Mouse (Mus musculus) fat pad, adult 2 months (tissue): ENCODE results near the gene Prr15.

Experiments
- DNase-seq: peaks from one replicate; pipeline ENCODE4 v3.0.0-alpha.2; 2011; ENCODE audit warnings: low read depth, low spot score; ENCODE audit errors: extremely low read depth

Prr15 gene

DNA sequence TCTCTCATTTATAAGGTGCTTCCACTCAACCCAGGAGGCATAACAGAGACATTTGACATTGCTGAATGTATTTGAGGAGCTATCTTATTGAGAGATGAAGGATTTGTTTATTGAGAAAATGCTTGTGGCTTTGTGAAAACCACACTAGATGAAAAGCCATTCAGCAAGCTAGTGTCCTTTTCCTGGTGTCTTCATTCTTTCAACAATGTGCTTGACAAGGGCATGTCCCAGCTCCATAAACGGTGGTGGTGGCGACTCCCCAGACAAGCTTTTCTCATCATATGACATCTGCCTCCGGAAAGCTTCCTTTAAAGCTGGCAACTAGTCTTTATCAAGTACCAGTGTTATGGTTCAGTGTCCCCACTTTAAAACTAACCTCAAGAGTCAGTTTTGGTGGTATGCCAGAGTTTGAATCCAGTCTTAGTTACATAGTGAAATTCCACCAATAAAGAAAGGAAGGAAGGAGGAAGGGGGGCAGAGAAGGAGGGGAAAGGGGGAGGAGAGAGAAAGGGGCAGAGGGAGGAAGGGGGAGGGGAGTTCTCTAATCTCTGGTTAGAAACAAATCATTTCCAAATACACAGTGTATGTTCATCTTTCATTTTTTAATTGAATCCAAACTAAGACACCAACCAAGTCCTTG is at the start of gene Prr15:
TSS of gene Prr15 (plus strand) at position 590 of the 640 bp plus-strand sequence.
- DNase-seq = no peak

DNA sequence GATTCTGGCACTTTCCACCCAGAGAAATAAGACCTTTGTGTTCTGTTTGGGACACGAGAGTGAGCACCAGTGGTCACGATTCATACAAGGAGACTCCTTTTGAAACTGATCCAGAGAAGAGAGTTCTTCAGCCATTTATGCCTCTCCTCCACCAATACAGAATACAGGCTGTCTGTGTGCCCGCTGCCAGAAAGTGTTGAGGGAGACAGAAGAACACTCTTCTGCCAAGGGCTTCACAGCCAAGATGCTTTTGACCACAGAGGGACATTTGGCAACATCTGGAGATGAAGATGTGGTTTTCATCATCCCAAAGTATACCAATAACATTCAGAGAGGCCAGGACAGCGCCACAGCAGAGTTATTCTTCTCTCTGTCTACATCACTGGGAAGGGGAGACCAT is 48.4 kb upstream of the Prr15 start:
- no peak for DNase-seq

DNA sequence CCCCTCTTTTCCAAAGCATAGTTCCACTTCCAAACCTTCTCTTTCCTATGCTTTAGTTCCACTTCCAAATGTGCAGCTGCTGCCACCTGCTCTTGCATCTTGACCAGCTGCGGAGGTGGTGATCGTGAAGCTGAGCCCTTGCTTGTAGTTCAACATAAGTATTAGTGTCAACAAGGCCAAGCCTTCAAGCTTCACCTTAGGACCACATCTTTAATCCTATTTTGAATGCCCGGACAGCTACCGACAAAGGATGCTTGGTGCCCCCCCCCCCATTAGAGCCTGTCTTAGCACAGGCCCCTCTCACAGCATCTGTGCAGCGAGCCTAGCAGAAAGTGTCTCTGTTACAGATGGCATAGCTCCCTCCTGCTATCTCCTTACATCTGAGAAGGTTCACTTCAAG is 47.8 kb upstream of the Prr15 start:
- no peak for DNase-seq

DNA sequence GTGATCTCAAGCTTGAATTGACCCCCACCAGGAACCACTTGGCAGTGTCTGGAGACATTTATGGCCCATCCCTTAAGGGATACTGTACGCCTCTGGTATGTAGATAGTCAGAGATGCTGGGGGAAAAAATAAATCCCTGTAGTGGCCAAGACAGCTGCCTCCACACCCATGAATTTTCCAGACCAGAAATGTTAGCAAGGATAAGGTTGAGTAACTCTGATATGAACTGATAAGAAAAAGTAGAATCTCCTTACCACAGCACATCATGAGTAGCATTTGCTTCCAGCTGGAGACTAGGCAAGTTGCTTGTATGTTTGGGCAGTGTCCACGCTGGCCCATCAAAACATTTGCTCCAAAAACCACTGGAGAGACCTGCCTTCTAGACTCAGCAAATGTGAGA is 47.0 kb upstream of the Prr15 start:
- DNase-seq = no peak

DNA sequence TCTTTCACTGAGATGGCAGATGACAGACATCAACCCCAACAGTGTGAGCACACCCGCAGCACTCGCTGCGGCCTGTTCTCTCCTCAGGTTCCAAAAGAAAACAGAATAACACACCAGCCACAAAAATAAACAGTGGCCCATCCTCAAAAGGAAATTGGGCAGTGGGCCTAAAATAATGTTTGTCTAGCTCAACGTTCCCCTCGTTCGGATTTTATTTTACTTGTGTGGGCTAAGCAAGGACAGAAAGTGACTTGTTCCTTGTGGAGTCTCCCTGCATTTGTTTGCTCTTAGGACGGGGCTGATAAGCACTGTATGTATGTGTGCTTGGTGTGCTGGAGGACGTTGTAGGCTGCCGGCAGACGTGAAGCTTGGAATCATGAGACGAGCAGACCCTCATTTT is 46.2 kb upstream of the Prr15 start:
- DNase-seq = no peak

DNA sequence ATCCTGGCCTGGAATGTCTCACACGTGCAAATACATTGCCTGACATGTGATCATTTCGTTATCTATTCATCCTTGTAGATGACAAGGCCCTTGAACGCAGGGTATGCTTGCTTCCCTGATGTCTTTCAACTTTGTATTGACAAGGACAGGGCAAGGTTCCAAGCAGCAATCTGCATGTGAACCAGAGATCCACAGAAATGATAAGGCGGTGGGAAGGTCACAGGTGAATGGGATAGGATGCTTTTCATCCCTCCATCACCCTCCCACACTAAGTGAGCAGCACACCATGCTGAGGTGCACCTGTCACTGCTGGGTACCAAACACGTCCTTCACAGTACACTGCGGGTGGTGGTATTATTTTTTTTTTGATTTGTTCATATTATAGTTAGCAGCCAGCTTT is 45.4 kb upstream of the Prr15 start:
- DNase-seq = no peak

DNA sequence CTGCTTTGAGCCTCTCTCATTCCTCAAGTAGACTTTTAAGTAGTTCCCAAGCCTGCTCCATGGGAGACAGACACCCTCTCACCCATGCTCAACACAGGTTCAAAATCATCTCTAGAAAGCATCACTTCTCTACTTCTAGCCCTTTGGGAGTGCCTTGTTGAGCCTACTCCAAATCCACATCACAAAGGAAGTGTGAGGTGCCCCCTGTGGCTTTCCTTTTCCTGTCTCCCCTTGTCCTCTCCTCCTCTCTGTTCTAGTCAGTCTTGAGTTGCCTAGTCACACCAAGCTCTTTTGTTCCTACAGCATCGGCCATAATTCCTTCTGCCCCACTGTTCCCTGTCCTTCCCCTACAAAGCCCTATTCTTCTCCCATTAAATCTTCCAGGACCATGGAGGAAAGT is 42.3 kb upstream of the Prr15 start:
- no peak for DNase-seq

DNA sequence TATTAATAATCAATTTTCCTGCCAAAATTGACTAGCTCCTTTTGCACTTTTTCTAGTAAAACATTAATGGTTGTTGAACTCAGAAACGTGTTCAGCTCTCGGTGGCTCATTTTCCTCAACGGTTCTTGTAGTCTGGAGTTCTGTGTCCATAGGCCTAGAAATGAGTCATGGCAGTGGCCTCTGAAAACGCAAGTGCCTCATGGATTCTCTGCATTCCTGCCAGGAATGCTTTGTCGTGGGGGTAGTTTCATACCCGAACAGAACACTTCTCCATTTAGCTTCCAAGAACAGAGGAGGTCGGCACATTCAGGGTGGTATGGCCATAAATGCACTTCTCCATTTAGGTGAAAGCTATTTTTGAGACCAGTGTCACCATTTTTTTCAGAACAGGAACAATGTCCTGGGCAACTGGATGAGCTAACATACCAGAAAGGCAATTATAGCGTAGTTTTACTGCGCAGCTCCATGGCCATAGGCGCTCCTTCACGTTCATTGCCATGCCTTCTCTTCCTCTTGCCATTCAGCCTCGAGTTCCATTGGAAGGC is 41.4 kb upstream of the Prr15 start:
- no peak for DNase-seq

DNA sequence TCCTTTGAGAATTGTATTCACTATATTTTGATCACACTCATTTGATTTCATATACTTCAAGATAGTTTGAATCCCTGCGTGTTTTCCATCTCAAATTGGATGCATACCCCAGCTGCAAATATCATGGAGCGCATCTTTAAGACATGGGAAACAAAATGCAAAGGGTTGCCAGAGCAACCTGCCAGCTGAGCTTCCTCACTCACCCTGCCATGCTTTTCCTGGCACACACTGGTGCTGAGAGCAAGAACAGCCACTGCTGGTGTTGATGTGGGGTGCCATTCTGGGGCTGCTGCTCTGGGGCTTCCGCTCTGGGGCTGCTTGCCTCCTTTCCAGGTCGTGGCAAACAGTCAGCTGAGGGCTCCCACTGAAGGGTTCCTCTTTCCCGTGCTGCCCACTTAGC is 38.8 kb upstream of the Prr15 start:
- DNase-seq = no peak

DNA sequence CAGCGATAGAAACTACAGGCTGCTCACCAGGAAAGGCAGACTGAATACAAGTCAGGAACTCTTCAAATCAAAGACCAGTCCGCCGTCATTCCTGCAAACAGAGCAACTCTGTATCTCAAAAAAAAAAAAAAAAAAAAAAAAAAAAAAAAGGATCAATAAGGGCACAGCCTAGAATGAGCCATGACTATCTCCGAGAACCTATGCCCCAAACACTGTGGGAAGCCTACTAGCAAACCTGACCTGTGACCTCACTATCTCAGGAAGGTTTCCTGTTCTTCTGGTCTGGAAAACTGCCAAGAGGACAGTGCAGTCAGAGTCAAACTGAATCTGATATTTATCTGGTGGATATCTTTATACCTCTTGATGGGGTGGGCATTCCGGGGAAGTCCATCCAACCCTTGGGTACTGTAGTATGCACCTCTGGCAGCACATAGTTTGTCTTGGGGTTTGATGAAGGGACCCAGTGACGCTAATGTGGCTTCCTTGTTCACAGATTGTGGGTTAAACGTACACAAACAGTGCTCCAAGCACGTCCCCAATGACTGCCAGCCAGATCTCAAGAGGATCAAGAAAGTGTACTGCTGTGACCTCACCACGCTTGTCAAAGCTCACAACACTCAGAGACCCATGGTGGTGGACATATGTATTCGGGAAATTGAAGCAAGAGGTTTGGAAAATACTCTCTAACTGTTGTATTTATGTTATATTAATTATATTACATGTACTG is 35.7 kb upstream of the Prr15 start:
- DNase-seq = no peak

DNA sequence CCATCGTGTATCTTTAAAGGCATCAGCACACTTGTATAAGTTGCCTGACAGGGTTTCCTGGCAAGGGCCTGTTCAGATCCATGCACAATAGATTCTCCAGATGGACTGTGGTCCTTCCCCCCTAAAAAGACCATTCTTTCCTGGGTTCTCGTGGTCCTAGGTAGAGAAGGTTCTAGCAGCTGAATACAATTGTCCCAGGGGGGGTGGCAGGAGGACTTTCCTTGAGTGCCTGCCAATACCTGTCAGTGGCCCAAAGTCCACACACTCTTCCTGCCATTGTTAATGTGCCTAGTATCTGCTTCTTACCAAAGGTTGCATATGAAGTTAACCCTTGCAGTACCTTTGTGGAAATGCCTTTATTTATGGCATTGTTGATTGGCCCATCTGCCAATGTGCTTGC is 28.4 kb upstream of the Prr15 start:
- DNase-seq = no peak

DNA sequence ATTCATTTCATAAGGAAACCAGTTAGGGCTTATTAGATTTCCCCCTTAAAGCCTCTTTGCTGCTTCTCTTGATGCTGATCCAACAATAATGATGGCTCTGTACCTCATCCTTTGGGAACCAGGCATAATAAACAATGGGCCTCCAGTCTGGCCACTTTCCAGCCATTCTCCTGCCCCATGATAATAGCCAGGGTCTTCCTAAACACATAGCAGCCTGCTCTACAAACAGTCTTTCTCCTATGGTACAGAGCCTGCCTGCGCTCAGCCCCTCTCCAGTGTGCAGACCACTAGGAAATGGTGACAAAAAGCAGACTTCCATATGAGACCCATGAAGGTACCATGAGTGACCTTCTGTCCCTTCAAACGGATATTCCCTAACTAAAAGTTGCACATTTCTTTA is 26.2 kb upstream of the Prr15 start:
- no peak for DNase-seq

DNA sequence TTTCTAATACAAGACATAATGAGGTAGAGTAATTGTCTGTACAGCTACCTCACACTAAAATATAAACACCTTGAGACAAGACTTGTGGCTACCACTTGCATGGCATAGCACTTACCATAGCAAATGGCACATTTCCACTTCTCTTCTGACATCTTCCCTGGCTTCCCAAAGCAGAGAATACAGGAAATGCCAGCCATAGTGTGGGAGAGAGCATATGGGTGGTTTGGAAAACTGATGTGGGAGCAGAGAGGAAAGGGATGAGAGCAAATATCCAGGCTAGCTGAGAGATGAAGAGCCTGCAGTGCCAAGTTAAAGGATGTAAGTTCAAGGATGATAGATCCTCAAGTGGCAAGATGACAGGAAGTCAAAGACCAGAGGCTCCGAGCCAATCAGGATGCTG is 19.9 kb upstream of the Prr15 start:
- no peak for DNase-seq

DNA sequence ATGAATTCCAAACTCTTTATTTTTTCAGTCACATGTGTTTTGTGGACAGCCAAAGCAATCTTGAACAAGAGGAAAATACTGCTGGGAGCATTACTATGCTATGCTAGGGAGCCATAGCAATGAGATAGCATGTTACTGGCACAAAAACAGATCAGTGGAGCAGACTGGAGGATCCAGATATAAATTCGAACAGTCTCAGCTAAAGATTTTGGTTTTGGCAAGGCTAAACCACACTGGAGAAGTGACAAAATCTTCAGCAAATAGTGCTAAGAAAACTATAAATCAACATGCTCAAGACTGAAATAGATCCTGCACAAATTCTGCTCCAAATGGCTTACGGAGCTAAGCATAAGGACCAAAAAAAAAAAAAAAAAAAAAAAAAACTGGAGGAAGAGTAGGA is 12.6 kb upstream of the Prr15 start:
- DNase-seq = no peak

DNA sequence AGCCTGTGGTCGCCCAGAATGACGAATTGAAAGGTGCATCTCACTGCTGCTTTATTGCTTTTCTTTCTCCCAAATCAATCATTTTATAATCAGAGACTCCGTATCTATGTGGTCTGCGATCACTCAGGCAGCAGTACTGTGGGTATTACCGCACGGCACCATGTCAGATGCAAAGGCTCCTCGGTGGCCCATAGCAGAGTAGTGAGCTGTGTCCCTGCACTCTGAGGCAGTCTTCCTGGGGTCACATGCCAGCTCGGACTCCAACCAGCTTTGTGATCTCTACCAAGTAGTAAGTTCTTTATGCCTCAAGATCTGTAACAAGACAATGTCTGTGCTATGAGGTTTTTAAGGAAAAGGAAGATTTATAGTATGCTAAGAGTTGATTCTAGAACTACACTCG is 7.0 kb upstream of the Prr15 start:
- no peak for DNase-seq

DNA sequence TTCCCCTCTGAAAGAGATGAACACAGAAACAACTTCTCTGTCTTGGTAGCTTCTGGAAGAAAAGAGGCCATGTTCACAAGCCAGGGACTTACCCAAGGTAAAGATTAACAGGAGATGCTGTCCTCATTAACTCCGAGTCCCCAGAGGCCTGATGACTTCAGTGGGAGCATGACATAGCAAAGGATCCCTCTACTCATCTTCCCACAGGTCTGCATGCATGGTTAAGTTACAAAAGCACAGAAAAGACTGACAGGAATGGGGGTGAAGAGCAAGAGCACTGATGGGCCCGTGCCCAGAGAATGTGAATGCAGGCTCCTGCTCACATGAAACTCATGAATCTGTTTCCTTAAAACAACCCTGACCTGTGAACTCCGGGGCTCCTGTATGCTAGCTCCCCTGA is 6.4 kb upstream of the Prr15 start:
- DNase-seq = no peak

DNA sequence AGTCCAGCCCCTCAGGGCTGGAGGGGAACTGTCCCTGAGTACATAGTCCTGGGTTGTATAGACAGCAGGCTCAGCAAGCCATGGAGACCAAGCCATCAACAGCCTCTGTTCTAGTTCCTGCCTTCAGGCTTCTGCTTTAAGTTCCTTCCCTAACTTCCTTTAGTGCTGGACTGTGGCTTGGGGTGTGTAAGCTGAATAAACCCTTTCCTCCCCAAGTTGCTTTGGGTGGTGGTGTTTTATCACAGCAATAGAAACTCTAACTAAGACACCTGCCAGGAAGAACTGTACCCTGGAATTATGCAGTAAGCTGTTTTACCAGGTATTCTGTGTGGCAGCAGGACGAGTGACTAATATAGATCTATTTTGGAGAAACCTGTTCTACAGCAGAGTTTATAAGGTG is 5.4 kb upstream of the Prr15 start:
- no peak for DNase-seq

DNA sequence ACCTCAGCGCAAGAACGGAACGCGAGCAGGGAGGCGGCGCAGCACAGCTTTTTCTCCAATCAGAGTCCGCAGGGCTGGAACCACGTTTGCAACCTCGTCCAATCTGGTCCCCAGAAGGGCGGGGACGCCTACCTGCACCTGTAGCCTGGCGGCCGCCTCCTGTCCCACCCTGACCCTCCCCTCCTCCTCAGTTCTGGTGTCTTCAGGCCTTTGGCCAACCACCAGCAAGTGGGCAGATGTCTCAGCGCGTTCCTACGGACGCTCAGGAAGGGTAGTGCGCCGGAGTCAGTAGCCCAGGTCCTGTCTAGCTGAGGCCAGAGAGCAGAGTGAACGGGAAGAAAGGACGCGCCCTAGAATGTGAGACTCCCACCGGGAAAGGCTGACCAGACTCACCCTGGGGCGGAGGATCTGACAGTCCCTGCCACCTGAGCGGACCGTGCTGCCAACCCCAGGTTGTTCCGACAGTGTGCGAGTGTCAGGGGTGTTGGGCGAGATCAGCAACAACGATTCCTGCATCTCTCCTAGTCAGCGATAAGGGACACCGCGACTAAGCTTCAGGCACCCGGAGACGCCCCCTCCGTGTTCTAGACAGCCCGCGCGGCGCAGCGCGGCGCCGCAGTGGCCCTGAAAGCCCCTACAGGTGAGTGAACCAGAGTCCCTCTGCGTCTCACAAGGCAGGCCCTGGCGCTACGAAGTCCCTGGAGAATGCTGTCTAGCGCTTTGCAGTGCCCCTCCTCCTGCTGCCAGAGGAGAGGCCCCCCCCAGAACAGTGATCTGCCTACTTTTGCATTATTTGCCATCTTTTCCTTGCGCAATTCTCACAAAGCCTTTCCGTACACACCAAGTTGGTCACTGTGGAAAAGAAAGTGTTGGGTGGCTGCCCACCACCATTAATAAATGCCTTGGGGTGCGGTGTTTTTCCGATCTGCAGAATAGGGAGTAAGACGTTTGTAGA is 1.3 kb downstream of the Prr15 start:
- peak; percentile 16 for DNase-seq

DNA sequence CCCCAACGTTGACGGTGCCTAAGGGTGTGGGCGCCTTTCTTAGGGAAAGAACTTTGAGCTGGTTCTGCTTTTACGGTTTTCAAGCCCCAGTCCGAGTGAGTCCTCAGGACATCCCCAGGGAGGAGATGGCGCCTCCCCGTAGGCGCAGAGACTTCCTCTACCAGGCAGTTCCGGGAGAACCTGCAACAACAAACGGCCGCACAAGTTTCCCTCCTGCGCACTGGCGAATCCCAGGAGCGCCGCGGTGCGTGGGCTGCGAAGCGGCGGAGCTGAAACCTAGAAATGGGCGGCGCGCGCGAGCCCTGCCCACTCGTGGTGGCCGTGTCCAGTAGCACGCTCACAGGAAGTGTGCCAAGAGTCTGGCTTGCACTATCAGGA is 2.0 kb downstream of the Prr15 start:
- DNase-seq = no peak

DNA sequence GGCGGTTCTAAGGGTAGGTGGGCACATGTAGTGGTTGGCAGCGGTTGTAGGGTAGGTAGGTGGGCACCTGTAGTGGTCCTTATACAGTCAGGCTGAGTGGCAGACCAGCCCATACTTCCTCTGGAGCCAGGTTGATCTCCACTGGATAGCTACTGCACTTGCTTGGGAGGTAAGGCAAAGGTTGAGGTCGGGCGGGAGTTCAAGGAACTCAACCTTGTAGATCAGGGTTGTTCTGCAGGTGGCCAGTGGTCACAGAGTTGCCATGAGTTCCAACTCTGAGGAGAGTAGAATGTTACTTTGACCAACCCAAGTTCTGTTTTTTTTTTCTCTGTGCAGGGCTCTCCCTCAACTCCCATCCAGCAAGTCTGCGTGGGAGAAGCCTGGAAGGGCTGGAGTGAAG is 3.1 kb downstream of the Prr15 start:
- DNase-seq = no peak

DNA sequence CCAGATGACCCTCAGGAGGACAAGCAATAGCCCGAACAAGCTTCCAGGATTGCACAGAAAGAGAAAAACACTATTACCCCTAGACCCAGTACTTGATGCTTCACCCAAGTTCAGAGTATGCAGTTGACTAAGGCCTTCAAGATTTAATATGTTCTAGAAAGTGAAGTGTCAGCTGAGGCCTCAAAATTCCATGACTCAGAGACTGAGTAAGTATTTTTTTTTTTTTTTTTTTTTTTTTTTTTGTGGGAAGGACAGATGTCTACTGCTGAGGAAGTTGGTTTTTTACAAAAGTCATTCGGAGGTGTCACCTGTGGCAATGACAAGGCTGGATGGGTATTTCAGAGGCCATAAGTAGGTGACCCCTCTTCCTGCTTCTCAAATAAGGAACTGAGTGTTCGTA is 4.0 kb downstream of the Prr15 start:
- no peak for DNase-seq

DNA sequence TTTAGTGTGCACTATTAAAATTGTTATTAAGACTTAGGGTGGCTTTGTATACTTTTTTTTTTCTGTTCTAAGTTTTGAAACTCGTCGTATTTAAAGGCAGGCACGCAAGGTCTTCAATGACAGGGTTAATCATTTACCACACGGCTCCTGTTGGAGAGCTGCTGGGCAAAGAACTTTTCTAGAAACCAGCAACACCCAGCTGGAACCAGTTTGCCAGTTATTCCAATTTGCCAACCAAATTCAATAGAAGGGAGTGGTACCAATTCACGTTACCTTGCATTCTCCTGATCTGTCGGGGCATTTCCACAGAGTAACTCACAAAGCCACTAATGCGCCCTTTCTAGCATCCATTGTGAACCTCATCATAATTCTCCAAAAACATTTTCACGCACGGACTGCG is 4.5 kb downstream of the Prr15 start:
- no peak for DNase-seq
